Mouse (Mus musculus) monocyte, adult 5-6 weeks (primary cell): ENCODE data around the gene Tmem104. TPM values are rescaled to one million over a fixed set of nuclear protein-coding genes. Genes with fewer than 3 reads are reported as not detected.

Experiments used
- ATAC-seq: fragments of 153-309, 156-312 bp; replicated peaks from 2 replicates; pipeline ENCODE4 v1.8.0; 2017; ENCODE audit warnings: mild to moderate bottlenecking; ENCODE audit not compliant: low TSS enrichment, insufficient number of reproducible peaks, severe bottlenecking, poor library complexity, low FRiP score
- total RNA-seq: library from RNA; stranded (forward); fragments of 200-1000, 200-491, 200-594 nt; gene quantifications from 3 replicates; pipeline ENCODE4 v1.2.3, GENCODE M21; 2017

The Tmem104 gene
- total RNA-seq, 1 experiment from 2014 or later, result 32.4 TPM

DNA sequence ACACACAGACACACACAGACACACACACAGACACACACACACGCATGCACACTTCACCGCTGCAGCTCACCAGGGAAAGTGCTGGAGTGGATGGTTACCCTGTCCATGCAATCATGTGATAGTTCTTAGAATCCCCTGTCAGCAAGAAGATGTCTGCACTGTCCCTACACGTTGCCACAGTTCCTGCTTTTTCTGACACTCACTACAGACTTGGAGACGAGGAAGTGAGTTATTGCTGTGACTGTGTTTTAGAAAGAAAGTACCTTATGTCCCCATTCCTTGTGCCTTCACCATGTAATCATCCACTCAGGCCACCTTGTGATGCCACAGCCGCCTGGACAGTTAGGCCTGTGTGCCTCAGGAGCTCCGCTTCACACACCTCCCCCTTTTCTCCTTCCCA is 2.0 kb downstream of the Tmem104 start:
- ATAC-seq, result peak; percentile 59

DNA sequence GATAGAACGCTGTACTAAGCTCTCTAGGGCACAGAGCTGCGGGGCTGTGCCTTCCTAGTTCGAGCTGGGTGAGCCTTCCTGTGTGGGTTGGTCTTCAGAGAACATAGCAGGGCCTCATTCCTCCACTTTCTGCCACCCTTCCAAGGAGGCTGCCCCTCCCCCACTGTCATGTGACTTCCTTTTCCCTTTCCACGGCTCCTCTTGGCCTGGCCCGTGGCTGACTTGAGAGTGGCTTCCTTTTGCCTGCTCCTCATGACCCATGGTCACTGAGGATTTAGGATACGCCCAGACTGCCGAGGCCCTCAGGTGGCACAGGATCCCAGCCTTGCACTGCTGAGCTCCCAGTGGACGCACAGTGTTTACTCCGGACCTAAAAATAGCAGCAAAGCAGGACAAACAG is 4.9 kb downstream of the Tmem104 start:
- ATAC-seq, result peak; percentile 41

DNA sequence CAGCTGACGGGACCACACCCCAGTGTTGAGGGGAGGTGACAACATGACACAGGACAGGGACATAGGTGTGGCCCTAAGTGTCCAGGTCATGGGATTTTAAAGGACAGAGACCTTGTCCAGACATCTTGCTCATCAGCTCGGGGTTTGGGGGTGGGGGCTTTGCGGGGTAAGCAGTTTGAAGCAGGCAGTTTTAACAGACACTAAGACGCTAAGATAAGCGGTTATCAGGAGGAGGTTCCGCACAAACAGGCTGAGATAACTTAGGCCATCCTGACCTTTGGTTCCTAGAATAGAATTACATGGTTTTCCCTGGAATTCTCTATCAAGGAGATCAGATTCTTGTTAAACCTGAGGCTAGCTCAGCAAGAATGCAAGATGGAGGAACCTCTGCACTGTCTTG is 7.4 kb downstream of the Tmem104 start:
- no peak for ATAC-seq

DNA sequence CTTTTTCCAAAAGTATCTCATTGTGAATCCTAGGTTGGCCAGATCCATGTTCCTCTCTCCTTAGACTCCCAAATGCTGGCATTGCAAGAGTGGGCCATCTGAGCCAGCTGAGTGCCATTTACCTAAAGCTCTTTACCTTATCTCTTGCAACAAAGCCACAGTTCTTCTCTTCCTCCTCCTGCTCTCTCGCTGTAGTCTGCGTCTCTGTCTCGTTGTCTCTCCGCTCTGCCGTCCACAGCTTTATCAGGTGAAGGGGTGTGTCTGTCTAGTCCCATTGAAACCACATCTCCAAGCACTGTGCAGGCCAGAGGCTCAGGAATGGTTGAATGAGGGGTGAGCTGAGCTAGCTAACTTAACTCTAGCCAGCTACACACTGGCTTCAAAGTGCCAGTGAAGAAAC is 8.6 kb downstream of the Tmem104 start:
- no peak for ATAC-seq

DNA sequence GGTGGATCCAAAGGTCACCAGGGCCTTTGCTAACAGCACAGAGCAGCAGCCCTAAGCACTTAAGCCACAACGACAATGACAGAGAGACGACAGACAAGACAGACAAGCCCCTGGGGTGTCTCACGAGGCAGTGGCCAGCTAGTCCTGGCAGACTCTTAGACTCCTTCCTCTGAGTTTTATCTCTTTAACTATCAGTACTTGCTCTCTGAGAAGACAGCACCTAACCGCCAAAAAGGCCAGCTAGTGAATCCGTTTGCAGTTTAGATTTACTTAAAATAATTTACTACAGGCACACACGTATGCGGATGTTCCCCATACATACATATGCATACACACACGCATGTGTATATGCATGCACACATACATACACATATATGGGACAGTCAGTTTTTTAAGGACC is 10.3 kb downstream of the Tmem104 start:
- no peak for ATAC-seq

DNA sequence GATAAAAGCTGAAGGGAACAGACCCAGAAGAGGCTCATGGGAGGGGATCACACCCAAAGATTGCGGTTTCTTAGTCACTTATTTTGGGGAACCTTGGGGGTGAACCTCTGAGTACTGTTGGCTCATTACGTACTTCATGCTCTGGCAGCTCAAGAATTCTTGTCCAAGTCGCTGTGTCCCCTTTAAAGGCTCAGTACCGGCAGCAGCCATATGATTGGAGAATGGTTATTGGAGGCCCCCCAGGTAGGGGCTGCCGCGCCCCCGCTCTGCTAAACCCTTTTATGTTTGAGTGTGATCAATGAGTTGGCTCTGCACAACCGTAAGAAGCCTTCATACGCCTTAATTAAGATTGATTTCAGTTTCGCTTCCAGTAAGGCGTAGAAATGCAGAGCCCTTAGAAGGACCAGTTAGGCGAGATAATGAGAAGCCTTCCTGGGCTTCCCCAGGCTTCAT is 11.7 kb downstream of the Tmem104 start:
- peak; percentile 75 for ATAC-seq

DNA sequence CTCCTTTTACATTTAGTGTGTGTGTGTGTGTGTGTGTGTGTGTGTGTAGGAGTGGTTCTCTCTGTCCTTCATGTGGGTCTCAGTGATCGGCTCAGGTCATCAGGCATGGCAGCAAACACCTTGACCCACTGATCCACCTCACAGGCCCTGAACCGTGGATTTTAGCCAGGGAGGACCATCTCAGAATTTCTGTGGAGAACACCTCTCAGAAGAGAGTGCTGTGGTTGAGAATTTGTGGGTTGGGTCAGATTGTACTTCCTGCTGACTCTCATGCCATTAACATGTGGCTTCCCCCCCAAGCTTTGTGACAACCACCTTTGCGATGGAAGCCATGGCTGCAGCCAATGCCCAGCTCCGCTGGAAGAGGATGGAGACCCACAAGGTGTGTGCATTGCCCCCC is 13.2 kb downstream of the Tmem104 start:
- ATAC-seq, result no peak

DNA sequence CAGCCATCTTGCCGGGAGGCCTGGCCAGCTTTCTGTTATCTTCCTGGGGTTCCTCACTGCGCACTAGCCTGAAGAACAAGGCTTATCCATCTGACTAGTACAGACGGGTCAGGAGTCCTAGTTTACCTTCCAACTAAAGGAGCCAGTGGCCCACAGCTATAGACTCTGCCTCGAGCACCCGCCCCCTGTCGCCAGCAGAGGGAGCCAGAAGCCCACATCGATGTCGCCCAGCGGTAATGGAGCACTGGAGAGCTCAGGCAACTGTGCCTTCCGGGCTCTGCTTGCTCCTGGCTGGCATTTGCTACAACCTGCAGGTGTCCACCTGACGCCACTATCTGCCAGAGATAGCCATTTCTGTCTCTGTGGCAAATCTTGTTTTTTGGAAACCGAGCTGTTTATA is 15.0 kb downstream of the Tmem104 start:
- peak; percentile 54 for ATAC-seq

DNA sequence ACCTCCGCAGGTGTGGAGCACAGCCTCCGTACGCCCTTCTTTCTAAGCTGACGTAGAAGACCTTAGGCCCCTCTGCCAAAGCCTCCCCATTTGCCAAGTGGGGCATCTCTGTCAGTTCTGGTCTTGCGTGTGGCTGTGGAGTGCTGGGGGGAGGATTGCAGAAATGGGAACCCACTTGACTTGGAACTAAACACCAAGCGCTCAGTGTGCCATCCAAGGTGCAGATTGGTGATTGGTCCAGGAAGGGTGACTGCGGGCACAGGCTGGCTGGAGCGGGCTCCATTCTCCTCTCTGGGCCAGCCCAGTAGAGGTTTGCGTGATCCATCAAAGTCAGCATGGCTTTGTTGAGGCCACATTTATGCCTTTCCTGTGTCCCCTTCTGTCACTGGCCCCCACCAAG is 15.5 kb downstream of the Tmem104 start:
- ATAC-seq, result no peak

DNA sequence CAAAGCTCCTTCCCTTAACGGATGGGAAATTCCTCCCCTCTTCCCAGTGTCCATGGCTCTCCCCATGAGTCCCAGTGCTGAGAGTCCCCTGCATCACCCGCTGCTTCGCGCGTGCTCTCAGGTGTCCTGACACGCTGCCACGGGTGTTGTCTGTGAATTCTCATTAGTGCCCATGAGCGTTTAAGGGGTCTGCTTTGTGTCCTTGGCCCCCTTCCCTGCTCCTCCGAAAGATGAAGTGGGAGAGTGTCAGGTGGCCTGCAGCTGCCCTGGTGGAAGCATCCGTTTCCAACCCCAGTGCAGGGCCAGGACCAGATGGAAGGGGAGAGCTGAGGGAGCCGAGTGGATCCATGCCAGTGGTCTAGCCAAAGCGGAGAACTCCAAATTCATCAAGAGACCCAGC is 20.8 kb downstream of the Tmem104 start:
- ATAC-seq, result no peak

DNA sequence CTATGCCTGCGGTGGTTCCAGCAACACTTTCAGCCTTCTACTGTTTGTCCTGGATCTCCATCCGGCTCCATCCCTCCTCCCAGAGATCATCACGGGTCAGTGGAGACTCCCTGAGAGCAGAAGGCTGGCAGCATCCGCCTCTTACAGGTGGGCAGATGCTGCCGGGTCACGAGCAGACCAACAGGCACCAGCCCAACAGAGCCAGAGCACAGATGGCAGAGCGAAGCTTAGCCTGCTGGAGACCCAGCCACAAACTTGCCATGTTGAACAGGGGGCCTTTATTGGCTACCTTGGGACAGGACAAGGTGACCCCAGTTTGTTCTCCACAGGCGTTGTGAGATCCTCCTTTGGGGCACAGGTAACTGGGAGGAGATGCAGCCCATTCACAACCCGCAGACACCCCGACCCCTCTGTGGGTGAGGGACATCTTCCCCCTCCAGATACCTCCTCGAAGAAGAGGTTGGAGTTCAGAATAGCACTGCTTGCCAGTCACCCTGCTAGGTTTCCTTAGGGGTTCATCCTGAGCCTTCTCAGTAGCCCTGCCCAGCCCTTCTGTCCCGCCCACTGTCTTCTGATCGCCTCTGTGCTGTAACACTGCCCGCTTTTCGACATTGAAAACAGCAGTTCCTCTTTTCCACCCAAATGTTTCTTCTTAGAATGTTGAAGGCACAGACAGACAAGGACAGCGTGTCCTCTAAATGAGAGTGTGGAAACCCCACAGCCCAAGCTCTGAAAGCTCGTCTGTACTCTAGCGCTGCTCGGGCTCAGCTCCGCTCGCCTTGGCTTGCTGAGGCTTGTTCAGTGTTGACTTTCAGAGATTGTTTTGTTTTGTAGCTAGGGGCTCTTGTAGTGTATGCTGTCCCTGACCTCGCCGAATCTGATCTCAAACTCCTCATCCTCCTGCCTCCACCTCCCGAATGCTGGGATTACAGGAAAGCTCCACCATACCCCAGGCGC is 21.8 kb downstream of the Tmem104 start:
- peak; percentile 77 for ATAC-seq

DNA sequence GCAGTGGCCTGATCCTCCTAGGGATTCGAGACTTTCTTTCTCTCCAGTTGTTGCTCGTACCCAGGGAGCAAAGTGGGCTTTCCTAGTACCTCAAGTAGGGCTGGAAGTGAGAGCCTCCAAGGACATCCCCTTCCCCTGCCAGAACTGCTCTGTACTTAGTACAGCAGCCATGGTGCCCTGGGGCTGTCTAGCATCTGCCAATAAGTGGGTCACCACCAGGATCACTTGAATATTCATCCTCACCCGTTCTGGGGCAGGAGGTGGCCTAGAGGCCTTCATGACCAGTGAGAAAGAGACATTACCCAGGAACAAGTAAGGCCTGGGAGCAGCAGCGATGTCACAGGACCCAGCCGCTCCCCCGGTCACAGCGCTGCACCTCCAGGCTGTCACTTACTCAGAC is 22.7 kb downstream of the Tmem104 start:
- ATAC-seq, result no peak

DNA sequence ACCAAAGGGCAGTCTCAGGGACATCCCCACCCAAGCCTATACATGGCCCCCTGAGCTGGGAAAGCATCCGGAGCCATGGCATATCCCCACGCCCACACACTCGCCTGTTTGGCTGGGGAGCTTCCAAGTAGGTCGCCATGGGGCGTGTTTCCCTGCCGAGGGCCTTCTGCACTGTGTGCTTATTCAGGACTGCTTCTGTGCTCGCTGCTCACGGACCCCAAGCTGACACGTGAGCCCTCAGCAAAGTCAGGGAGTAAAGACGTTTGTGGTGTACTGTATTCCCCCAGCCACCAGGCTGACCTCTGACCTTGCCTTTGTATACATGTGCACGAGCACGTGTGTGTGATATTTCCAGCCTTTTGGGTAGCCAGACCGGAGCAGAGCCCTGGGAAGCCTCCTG is 24.8 kb downstream of the Tmem104 start:
- no peak for ATAC-seq

DNA sequence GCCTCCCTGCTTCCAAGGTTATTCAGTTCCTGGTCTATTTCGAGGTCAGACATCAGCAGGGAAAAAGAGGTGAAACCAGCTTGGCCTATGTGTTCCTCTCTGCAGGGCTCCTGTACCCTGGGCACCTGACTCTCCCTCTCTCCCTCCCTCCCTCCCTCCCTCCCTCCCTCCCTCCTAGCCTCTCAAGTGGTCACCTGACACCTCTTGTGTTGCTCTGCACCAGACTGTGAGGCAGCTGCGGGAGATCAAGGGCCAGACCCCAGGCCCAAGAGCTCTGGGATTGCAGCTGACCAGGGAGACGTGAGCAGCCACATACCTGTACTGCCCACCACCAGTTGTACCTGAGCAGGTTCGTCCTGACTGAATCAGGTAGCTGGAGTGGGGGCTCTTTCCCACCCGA is 27.8 kb downstream of the Tmem104 start:
- no peak for ATAC-seq

DNA sequence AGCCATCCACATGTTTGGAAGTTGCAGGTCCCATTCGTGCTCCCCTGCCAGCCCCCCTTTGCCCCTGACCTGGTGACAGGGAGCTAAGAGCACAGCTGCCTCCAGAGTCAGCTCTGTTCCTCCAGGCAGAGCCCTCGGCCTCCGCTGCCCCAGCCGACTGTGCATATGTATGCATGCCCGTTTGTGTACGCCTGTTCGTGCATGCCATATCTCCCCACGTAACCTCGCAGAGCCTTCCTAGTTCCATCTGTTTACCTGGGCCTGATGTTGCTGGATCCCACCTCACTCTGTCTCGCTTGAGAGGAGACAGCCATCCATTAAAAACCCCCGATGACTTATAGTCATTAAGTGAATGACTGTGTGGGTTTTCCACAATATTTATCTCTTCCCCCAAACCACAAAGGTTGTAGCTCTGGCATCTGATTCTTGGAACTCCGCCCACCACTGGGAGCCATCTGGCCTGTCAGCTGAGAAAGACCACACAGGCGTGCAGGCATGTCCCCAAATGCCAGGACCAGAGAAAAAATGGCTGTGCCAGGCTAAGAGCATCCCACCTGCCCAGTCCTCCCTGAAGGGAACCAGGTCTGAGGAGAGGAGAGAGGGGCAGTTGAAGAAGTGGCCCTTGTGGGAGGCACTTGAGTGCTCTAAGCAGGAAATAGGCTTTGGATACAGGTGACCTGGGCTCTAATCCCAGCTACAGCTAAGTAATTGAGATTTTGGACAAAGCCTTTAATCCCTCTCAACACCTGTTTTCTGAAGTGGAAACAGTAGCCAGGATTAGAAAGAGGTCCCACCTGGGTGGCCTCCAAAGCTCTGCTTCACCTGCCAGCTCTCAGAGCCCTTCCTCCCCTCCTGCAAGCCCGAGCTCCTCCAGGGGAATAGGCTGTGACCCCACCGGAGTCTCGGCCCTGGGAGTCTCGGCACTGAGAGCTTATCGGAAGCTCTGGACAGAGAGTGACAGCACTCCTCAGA is 30.4 kb downstream of the Tmem104 start:
- no peak for ATAC-seq

DNA sequence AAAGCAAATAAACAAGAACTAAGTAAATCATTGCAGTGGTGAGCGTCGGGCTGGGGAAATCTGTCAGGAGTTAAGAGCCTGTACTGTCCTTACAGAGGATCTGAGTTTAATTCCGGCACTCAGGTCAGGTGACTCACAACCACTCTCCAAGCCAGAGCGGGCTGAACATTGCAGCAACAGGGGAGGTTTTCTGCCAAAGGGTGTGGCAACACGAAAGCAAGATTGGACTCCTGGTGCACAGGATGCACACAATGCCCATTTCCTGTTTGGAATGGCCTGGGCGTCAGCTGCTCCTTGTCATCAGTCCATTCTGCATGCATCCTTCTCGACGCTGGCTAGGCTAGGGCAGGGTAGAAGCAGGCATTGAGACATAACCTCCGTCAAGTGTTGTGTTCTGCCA is 32.0 kb downstream of the Tmem104 start:
- 0 out of 2 replicates have a peak, but pooled peaks have one; percentile 36 for ATAC-seq

DNA sequence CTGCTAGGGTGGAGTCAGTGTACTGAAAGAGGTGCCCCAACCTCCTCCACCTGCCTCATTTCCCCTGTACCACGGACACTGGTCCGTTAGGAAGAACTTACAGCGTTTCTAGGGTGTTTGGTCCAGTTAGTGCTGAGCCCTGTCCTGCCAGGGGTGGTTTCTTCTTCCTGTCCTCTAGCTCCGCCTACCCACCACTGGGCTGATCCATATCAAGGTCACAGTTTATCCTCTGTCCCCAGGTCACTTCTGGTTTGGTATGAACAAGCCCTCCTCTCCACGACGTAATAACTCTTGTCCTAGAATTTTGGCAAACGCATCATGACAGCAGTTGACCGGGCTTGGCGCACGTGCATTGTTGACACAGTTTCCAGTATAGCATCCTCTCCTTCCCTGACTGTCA is 32.4 kb downstream of the Tmem104 start:
- ATAC-seq, result no peak

DNA sequence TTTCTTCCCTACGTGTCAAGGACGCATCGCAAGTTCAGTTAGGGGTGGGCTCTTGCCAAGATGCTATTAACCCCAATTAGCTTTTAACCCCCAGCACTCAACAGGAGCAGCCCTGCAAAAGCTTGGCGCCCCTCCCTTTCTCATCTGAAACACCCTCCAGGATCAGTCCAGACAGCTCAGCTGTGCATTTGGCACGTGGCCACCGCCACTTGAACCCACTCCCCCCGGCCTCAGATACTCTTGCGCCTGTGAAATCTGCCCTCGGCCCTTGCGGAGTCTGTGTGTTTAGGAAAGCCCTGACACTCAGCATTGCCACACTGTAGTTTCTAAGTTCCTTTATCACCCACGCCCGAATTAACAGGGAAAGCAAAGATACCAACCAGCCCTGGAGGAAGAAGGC is 34.8 kb downstream of the Tmem104 start:
- ATAC-seq, result no peak

DNA sequence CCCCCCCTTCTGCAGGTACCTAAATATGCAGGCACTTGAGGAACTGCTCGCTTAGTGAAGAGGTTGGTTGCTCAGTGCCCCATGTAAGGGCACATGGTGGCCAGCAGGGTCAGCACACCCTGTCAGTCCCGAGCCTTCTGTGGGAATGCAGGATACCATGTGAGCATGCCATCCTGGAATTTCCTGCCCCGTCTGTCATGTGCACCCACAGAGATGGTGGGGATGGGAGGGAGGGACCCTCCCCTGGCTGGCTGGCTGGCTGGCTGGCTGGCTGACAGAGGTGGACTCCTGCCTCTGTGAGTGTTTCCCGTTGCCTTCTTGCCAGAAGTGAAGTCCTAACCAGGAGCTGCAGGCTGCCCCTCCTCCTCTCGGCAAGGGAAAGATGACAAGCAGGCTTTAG is 35.3 kb downstream of the Tmem104 start:
- no peak for ATAC-seq
